8 mouse cellular contexts compared by ENCODE assay signal in genomic region chr6:113076012-113076685, GRCm38 (mm10). TPM values are rescaled to one million over a fixed set of nuclear protein-coding genes. Genes with fewer than 3 reads are reported as not detected.
A peak's percentile ranks its signal among the peaks of the same experiment; 100 is the strongest.
DNase-seq lines count a peak whose midpoint lies in the region; ATAC-seq and TF ChIP-seq lines count a peak whose summit lies in the region.

No protein-coding gene starts in this region.

- peak; percentile 10; the same call in 1 of the 2 replicates for TF ChIP-seq CTCF in brain, embryonic 14.5 days (IDR thresholded peaks at IDR 0.05; ENCODE audit: borderline replicate concordance, extremely low read depth, insufficient read depth, insufficient read length)
- peak; percentile 75 for TF ChIP-seq CTCF in kidney, postnatal 0 days (IDR thresholded peaks at IDR 0.05; ENCODE audit: low read depth)

- peak overlapping the region; percentile 95 for H3K9ac ChIP-seq in heart, embryonic 12.5 days
- peak overlapping the region; percentile 94 for H3K9ac ChIP-seq in kidney, postnatal 0 days (ENCODE audit: low read depth, low read length)
- H3K9ac ChIP-seq in liver, embryonic 11.5 days (ENCODE audit: low read depth, low read length): peak overlapping the region; percentile 95
- peak overlapping the region; percentile 84 for H3K9ac ChIP-seq in stomach, embryonic 16.5 days (ENCODE audit: low read length)

- H3K4me1 ChIP-seq in heart, embryonic 12.5 days (replicated peaks): peaks cover 17% of the 10 kb centered on the region
- H3K4me1 ChIP-seq in kidney, postnatal 0 days (replicated peaks; ENCODE audit: insufficient read depth, low read length): peaks cover 6% of the 10 kb centered on the region
- peaks cover 18% of the 10 kb centered on the region for H3K4me1 ChIP-seq in liver, embryonic 11.5 days (replicated peaks; ENCODE audit: control insufficient read depth, insufficient read depth, low read length)
- H3K4me1 ChIP-seq in stomach, embryonic 16.5 days (ENCODE audit: control insufficient read depth, insufficient read depth, low read length): peaks cover 22% of the 10 kb centered on the region

- peak overlapping the region; percentile 76 for H3K4me3 ChIP-seq in heart, embryonic 12.5 days
- H3K4me3 ChIP-seq in kidney, postnatal 0 days (replicated peaks; ENCODE audit: low read depth, low read length): peak overlapping the region; percentile 78
- peak overlapping the region; percentile 82 for H3K4me3 ChIP-seq in liver, embryonic 11.5 days (ENCODE audit: low read depth, low read length)
- peak overlapping the region; percentile 98 for H3K4me3 ChIP-seq in stomach, embryonic 16.5 days (replicated peaks; ENCODE audit: low read length)

- peak overlapping the region; percentile 100 for H3K27ac ChIP-seq in heart, embryonic 12.5 days (ENCODE audit: poor library complexity, severe bottlenecking)
- H3K27ac ChIP-seq in kidney, postnatal 0 days: peak overlapping the region; percentile 99
- H3K27ac ChIP-seq in liver, embryonic 11.5 days (ENCODE audit: low read depth, low read length): peak overlapping the region; percentile 100
- peak overlapping the region; percentile 100 for H3K27ac ChIP-seq in stomach, embryonic 16.5 days (ENCODE audit: low read length)

- 0 out of 2 replicates have a peak, but pooled peaks have one; percentile 12 for TF ChIP-seq POLR2A in brain, embryonic 14.5 days (IDR thresholded peaks at IDR 0.05; ENCODE audit: borderline replicate concordance, extremely low read depth, insufficient read depth, insufficient read length, poor library complexity, severe bottlenecking)

- no peaks in the 10 kb centered on the region for H3K9me3 ChIP-seq in heart, embryonic 12.5 days (replicated peaks)
- no peaks in the 10 kb centered on the region for H3K9me3 ChIP-seq in kidney, postnatal 0 days (replicated peaks; ENCODE audit: low read length)
- no peaks in the 10 kb centered on the region for H3K9me3 ChIP-seq in liver, embryonic 11.5 days (ENCODE audit: control insufficient read depth, low read length)
- H3K9me3 ChIP-seq in stomach, embryonic 16.5 days (replicated peaks; ENCODE audit: control insufficient read depth, low read length): no peaks in the 10 kb centered on the region

- peak overlapping the region; percentile 92 for H3K4me2 ChIP-seq in heart, embryonic 12.5 days
- H3K4me2 ChIP-seq in kidney, postnatal 0 days (ENCODE audit: low read length): peak overlapping the region; percentile 76
- H3K4me2 ChIP-seq in liver, embryonic 11.5 days: peak overlapping the region; percentile 94
- peak overlapping the region; percentile 58 for H3K4me2 ChIP-seq in stomach, embryonic 16.5 days (ENCODE audit: low read depth, low read length)

- peaks cover 3% of the 10 kb centered on the region; the same call in 1 of the 2 replicates for H3K36me3 ChIP-seq in heart, embryonic 12.5 days
- no peaks in the 10 kb centered on the region for H3K36me3 ChIP-seq in kidney, postnatal 0 days (ENCODE audit: insufficient read depth, low read length)
- H3K36me3 ChIP-seq in liver, embryonic 11.5 days (ENCODE audit: control insufficient read depth, insufficient read depth, low read length): no peaks in the 10 kb centered on the region
- no peaks in the 10 kb centered on the region for H3K36me3 ChIP-seq in stomach, embryonic 16.5 days (ENCODE audit: control insufficient read depth, insufficient read depth, low read length)

- under 1% methylated on average over 54 of the region's 55 CpGs for WGBS in heart, embryonic 12.5 days
- under 1% methylated on average over 48 of the region's 55 CpGs for WGBS in kidney, postnatal 0 days
- under 1% methylated on average over 44 of the region's 55 CpGs for WGBS in liver, embryonic 11.5 days
- under 1% methylated on average over 54 of the region's 55 CpGs for WGBS in stomach, embryonic 16.5 days

- peak; percentile 95 for DNase-seq in CD4-positive helper T cell, adult 2 months (ENCODE audit: low read depth, low spot score)
- DNase-seq in brain, embryonic 14.5 days (ENCODE audit: low read depth): no peak
- DNase-seq in kidney, postnatal 0 days (ENCODE audit: low spot score): peak; percentile 98
- peak; percentile 95 for DNase-seq in liver, embryonic 11.5 days (ENCODE audit: low spot score)
- DNase-seq in naive thymus-derived CD4-positive, alpha-beta T cell, adult 2 months (ENCODE audit: low read depth): peak; percentile 92

- H3K27me3 ChIP-seq in heart, embryonic 12.5 days (replicated peaks): no peaks in the 10 kb centered on the region
- H3K27me3 ChIP-seq in kidney, postnatal 0 days (ENCODE audit: insufficient read depth, low read length): no peaks in the 10 kb centered on the region
- H3K27me3 ChIP-seq in liver, embryonic 11.5 days (replicated peaks; ENCODE audit: control insufficient read depth, insufficient read depth, low read length): no peaks in the 10 kb centered on the region
- no peaks in the 10 kb centered on the region for H3K27me3 ChIP-seq in stomach, embryonic 16.5 days (ENCODE audit: control insufficient read depth, insufficient read depth, low read length)

- peak; percentile 75 for ATAC-seq in erythroid progenitor cell, adult 5-6 weeks (replicated peaks; ENCODE audit: low FRiP score, poor library complexity, severe bottlenecking)
- ATAC-seq in heart, embryonic 12.5 days (ENCODE audit: insufficient number of reproducible peaks, low FRiP score): peak; percentile 89
- peak; percentile 91 for ATAC-seq in kidney, postnatal 0 days (replicated peaks; ENCODE audit: low FRiP score, low read depth)
- ATAC-seq in liver, embryonic 11.5 days (replicated peaks; ENCODE audit: low FRiP score): peak; percentile 78
- ATAC-seq in stomach, embryonic 16.5 days (ENCODE audit: insufficient read depth, low FRiP score): peak; percentile 88

RNA-seq across cellular contexts. Expression of gene Setd5, which starts 1.0 kb away (rescaled TPM):
- 55.2 and 77.4 TPM in 2 replicates for polyA plus RNA-seq in brain, embryonic 14.5 days (2012; rRNA removed)
- total RNA-seq in erythroid progenitor cell, adult 5-6 weeks (2015; ENCODE audit: low replicate concordance): 103 and 106 TPM in 2 replicates
- total RNA-seq in erythroid progenitor cell, adult 5-6 weeks (2017; ENCODE audit: low replicate concordance): 92.4 and 110 TPM in 2 replicates
- polyA plus RNA-seq in heart, embryonic 12.5 days (2016; fragmentation: Nextera tagmentation; extraction: Ambion mirVana): 61.0 and 62.9 TPM in 2 replicates
- 46.4 and 50.3 TPM in 2 replicates for polyA plus RNA-seq in kidney, postnatal 0 days (2015; fragmentation: Nextera tagmentation; extraction: Ambion mirVana)
- 56.8 and 58.6 TPM in 2 replicates for polyA plus RNA-seq in liver, embryonic 11.5 days (2014; fragmentation: Nextera tagmentation; extraction: Ambion mirVana)
- polyA plus RNA-seq in stomach, embryonic 16.5 days (2015; fragmentation: Nextera tagmentation; extraction: Ambion mirVana): 65.6 and 66.3 TPM in 2 replicates

RNA-seq across cellular contexts. Expression of gene Thumpd3, which starts 30.1 kb away (rescaled TPM):
- polyA plus RNA-seq in brain, embryonic 14.5 days (2012; rRNA removed): 28.5 and 29.4 TPM in 2 replicates
- 31.4 and 43.2 TPM in 2 replicates for total RNA-seq in erythroid progenitor cell, adult 5-6 weeks (2015; ENCODE audit: low replicate concordance)
- 21.4 and 32.3 TPM in 2 replicates for total RNA-seq in erythroid progenitor cell, adult 5-6 weeks (2017; ENCODE audit: low replicate concordance)
- 41.5 and 46.5 TPM in 2 replicates for polyA plus RNA-seq in heart, embryonic 12.5 days (2016; fragmentation: Nextera tagmentation; extraction: Ambion mirVana)
- 41.5 and 42.1 TPM in 2 replicates for polyA plus RNA-seq in kidney, postnatal 0 days (2015; fragmentation: Nextera tagmentation; extraction: Ambion mirVana)
- polyA plus RNA-seq in liver, embryonic 11.5 days (2014; fragmentation: Nextera tagmentation; extraction: Ambion mirVana): 70.5 and 72.5 TPM in 2 replicates
- 49.7 and 51.0 TPM in 2 replicates for polyA plus RNA-seq in stomach, embryonic 16.5 days (2015; fragmentation: Nextera tagmentation; extraction: Ambion mirVana)
